Mouse (Mus musculus): ENCODE results near the gene Cpa5. TPM values are rescaled to one million over a fixed set of nuclear protein-coding genes. Genes with fewer than 3 reads are reported as not detected.

The Cpa5 gene
- 0.34 TPM in 1 of 2 replicates, not detected in the other for polyA plus RNA-seq (2012; rRNA removed; ENCODE audit: low replicate concordance)

GRCm38 (mm10) chr6:30610710-30611109 is at the start of gene Cpa5:
TSS of gene Cpa5 (plus strand) at chr6:30611010.

GRCm38 (mm10) chr6:30568069-30568468 is 42.7 kb upstream of the Cpa5 start, which contains the start of gene Cpa4:
TSS of gene Cpa4 (plus strand) at chr6:30568369.

GRCm38 (mm10) chr6:30638674-30639268 is 28.0 kb downstream of the Cpa5 start, which contains the start of gene Cpa1:
TSS of gene Cpa1 (plus strand) at chr6:30639218.

Other genes starting within 250 kb of the Cpa5 start
- gene Zc3hc1, start 220.0 kb upstream of the Cpa5 start, polyA plus RNA-seq (2012; rRNA removed; ENCODE audit: low replicate concordance) = 18.3 and 19.8 TPM in 2 replicates
- 27.5 and 35.3 TPM in 2 replicates for gene Klhdc10, start 209.1 kb upstream of the Cpa5 start, polyA plus RNA-seq (2012; rRNA removed; ENCODE audit: low replicate concordance)
- 42.5 and 60.0 TPM in 2 replicates for gene Tmem209, start 101.2 kb upstream of the Cpa5 start, polyA plus RNA-seq (2012; rRNA removed; ENCODE audit: low replicate concordance)
- gene Ssmem1, start 101.2 kb upstream of the Cpa5 start, polyA plus RNA-seq (2012; rRNA removed; ENCODE audit: low replicate concordance) = not detected in 2 replicates
- 0.19 and 2.8 TPM in 2 replicates for gene Cpa2, start 69.4 kb upstream of the Cpa5 start, polyA plus RNA-seq (2012; rRNA removed; ENCODE audit: low replicate concordance)
- not detected in 2 replicates for gene Cpa4, start 42.6 kb upstream of the Cpa5 start, polyA plus RNA-seq (2012; rRNA removed; ENCODE audit: low replicate concordance)
- 0.22 and 0.23 TPM in 2 replicates for gene Cpa1, start 28.2 kb downstream of the Cpa5 start, polyA plus RNA-seq (2012; rRNA removed; ENCODE audit: low replicate concordance)
- 5.1 and 6.5 TPM in 2 replicates for gene Cep41, start 82.7 kb downstream of the Cpa5 start, polyA plus RNA-seq (2012; rRNA removed; ENCODE audit: low replicate concordance)
- gene Mest, start 112.5 kb downstream of the Cpa5 start, polyA plus RNA-seq (2012; rRNA removed; ENCODE audit: low replicate concordance) = 269 and 1,242 TPM in 2 replicates